In genomic region chr3:108085281-108085720, GRCm38 (mm10) we compare ENCODE assay signal across 8 mouse cellular contexts. TPM values are rescaled to one million over a fixed set of nuclear protein-coding genes. Genes with fewer than 3 reads are reported as not detected.
DNase-seq lines count a peak whose midpoint lies in the region; ATAC-seq and TF ChIP-seq lines count a peak whose summit lies in the region.

No protein-coding gene starts in this region.

- peak; percentile 8; the same call in 1 of the 2 replicates for TF ChIP-seq CTCF in gastrocnemius, adult 2 months (IDR thresholded peaks at IDR 0.05)
- peak; percentile 58 for TF ChIP-seq CTCF in hindbrain, postnatal 0 days (IDR thresholded peaks at IDR 0.05; ENCODE audit: low read depth)

- peak overlapping the region; percentile 88 for H3K27ac ChIP-seq in gastrocnemius, adult 2 months
- H3K27ac ChIP-seq in hindbrain, postnatal 0 days = peak overlapping the region; percentile 82

- peak overlapping the region; percentile 68 for H3K9ac ChIP-seq in hindbrain, postnatal 0 days (replicated peaks; ENCODE audit: low read length)

- no peaks in the 10 kb centered on the region for H3K9me3 ChIP-seq in hindbrain, postnatal 0 days (ENCODE audit: low read length)

- ATAC-seq in activated CD4-positive, CD25-positive, alpha-beta regulatory T cell, adult 4 months = peak; percentile 94
- ATAC-seq in common myeloid progenitor, adult 5-6 weeks (replicated peaks; ENCODE audit: low read depth, poor library complexity, severe bottlenecking) = peak; percentile 79
- ATAC-seq in hindbrain, postnatal 0 days = peak; percentile 86

- no peaks in the 10 kb centered on the region; the same call in 1 of the 2 replicates for H3K36me3 ChIP-seq in hindbrain, postnatal 0 days (ENCODE audit: insufficient read depth, low read length)

- WGBS in hindbrain, postnatal 0 days = under 1% methylated on average over 14 of the region's 14 CpGs

- H3K4me1 ChIP-seq in hindbrain, postnatal 0 days (ENCODE audit: insufficient read depth, low read length) = peaks cover 30% of the 10 kb centered on the region

- H3K4me3 ChIP-seq in gastrocnemius, adult 2 months = peak overlapping the region; percentile 94
- peak overlapping the region; percentile 51 for H3K4me3 ChIP-seq in hindbrain, postnatal 0 days (ENCODE audit: low read length)

- intact Hi-C loops in gastrocnemius, adult 2 months (cut with DNase I) = no loop called here

- peak; percentile 96 for DNase-seq in gastrocnemius, adult 2 months
- peak; percentile 94 for DNase-seq in hindbrain, postnatal 0 days (ENCODE audit: low spot score)
- DNase-seq in left cerebral cortex, adult 18-20 months (ENCODE audit: low spot score in 2 of 2) = peak; percentile 87 to 92
- peak; percentile 94 to 96 for DNase-seq in lung, postnatal 4 days
- DNase-seq in retina, postnatal 7 days (ENCODE audit: low read depth, low spot score) = peak; percentile 44
- peak; percentile 90 to 91 for DNase-seq in urinary bladder, adult 18-20 months (ENCODE audit: low spot score in 2 of 2)

- no peaks in the 10 kb centered on the region for H3K27me3 ChIP-seq in hindbrain, postnatal 0 days (ENCODE audit: insufficient read depth, low read length)

- H3K4me2 ChIP-seq in hindbrain, postnatal 0 days (ENCODE audit: low read depth, low read length) = peak overlapping the region; percentile 100

RNA-seq across cellular contexts. Expression of gene Ampd2, which starts 1.1 kb away (rescaled TPM):
- 10 to 100 TPM; 13.6 to 21.6 TPM for polyA plus RNA-seq in activated CD4-positive, CD25-positive, alpha-beta regulatory T cell, adult 4 months (2017; shearing (Covaris generic))
- 35.3 and 36.7 TPM in 2 replicates for total RNA-seq in common myeloid progenitor, adult 5-6 weeks (2017)
- 1 to 10 TPM; 3.8 to 5.6 TPM for total RNA-seq in gastrocnemius, adult 2 months (2021)
- total RNA-seq in hindbrain, postnatal 0 days (2014; rRNA removed) = 56.6 and 58.4 TPM in 2 replicates
- 40.3 and 43.2 TPM in 2 replicates for polyA plus RNA-seq in hindbrain, postnatal 0 days (2015; fragmentation: Nextera tagmentation; extraction: Ambion mirVana)
- 10 to 100 TPM; 52.3 to 58.5 TPM for total RNA-seq in left cerebral cortex, adult 18-20 months (2021)

RNA-seq across cellular contexts. Expression of gene Gnat2, which starts 7.3 kb away (rescaled TPM):
- polyA plus RNA-seq in activated CD4-positive, CD25-positive, alpha-beta regulatory T cell, adult 4 months (2017; shearing (Covaris generic)) = not detected
- 5.2 TPM in 1 of 2 replicates, not detected in the other for total RNA-seq in common myeloid progenitor, adult 5-6 weeks (2017)
- under 1 TPM; 0.26 to 0.36 TPM for total RNA-seq in gastrocnemius, adult 2 months (2021)
- not detected in 2 replicates for total RNA-seq in hindbrain, postnatal 0 days (2014; rRNA removed)
- 0.10 and 0.25 TPM in 2 replicates for polyA plus RNA-seq in hindbrain, postnatal 0 days (2015; fragmentation: Nextera tagmentation; extraction: Ambion mirVana)
- total RNA-seq in left cerebral cortex, adult 18-20 months (2021) = under 1 TPM in 1 of 2 experiments, not detected in 1; 0.21 TPM

RNA-seq across cellular contexts. Expression of gene Gstm4, which starts 40.6 kb away (rescaled TPM):
- 1 to 10 TPM; 3.2 to 3.4 TPM for polyA plus RNA-seq in activated CD4-positive, CD25-positive, alpha-beta regulatory T cell, adult 4 months (2017; shearing (Covaris generic))
- 8.1 and 9.0 TPM in 2 replicates for total RNA-seq in common myeloid progenitor, adult 5-6 weeks (2017)
- 10 to 100 TPM; 10.9 to 12.1 TPM for total RNA-seq in gastrocnemius, adult 2 months (2021)
- 6.7 and 6.9 TPM in 2 replicates for total RNA-seq in hindbrain, postnatal 0 days (2014; rRNA removed)
- polyA plus RNA-seq in hindbrain, postnatal 0 days (2015; fragmentation: Nextera tagmentation; extraction: Ambion mirVana) = 22.5 and 23.0 TPM in 2 replicates
- 10 to 100 TPM; 11.5 to 11.6 TPM for total RNA-seq in left cerebral cortex, adult 18-20 months (2021)

Comparison
In these comparisons a context has a peak if more than half of its experiments do, and no peak if none do; other contexts are left out.
1. Peak in every context shown above with its lines: DNase-seq, ATAC-seq, H3K4me3 ChIP-seq and H3K27ac ChIP-seq.
2. DNase-seq: peak in every context shown above with its lines; median percentile 96 in gastrocnemius, adult 2 months; 95 in lung, postnatal 4 days; 94 in hindbrain, postnatal 0 days; 90 in urinary bladder, adult 18-20 months; 90 in left cerebral cortex, adult 18-20 months; 44 in retina, postnatal 7 days.